Mouse (Mus musculus) MEL-GATA-1-ER (cell line): ENCODE results near the gene Oaf.

ENCODE experiments used
- DNase-seq: peaks from one replicate; pipeline ENCODE4 v3.0.0-alpha.2; 2012; ENCODE audit warnings: low read depth; ENCODE audit errors: extremely low read depth

The Oaf gene

GRCm38 (mm10) chr9:43245801-43246570, 6.3 kb upstream of the Oaf start:
- DNase-seq: no peak

DNA sequence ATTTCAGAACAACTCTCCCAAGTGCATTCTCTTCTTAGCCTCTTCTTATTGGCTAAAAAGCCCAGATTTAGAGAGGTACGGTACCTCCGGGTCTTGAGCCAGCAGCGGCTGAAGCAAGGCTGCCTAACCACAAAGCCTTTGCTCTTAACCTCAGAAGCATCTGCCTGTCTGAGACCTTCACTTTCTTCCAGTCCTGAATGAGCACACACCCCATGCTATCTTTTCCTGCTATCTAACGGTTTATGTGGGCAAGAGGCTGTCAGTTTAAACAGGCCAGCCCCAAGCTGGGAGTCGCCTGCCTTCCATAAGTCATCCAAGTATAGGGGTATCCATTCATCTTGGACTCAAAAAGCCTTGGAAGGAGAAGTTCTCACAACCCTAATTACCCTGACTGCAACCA, 2.7 kb upstream of the Oaf start:
- DNase-seq: no peak

DNA sequence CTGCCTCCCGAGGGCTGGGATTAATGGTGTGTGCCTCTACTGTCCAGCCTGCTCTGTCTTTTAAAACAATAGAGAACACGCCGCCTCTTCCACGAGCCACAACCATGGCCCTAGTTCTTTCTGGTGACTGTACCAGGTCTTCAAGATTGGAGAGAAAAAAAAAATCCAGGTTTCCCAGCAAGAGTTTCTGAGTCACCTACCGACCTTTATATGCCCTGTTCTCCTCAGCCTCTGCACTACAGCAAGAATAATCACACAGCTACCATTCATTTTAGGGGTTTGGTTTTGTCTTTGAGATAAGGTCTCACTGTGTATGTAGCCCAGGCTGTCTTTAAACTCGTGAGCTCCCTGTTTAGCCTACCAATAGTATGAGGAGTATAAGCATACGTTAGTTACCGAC, 2.3 kb upstream of the Oaf start:
- no peak for DNase-seq

DNA sequence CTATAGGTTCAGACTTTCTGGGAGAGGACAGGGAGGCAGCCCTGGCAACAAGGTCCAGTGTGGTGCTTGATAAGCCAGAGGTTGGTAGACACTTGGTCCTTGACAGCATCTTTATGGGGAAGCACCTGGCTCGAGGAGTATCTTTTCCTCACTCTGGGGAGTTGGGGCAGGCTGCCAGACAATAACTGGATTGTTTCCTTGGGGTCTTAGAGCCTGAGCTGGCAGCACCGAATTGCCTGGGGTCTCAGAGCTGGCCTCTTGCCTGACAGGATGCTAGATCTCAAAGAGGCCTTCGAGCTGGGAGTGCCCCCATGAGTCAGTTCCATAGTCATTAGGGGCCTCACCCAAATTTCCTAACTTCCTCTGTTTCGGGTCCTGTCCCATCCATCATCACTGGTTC, 1.6 kb upstream of the Oaf start:
- no peak for DNase-seq

DNA sequence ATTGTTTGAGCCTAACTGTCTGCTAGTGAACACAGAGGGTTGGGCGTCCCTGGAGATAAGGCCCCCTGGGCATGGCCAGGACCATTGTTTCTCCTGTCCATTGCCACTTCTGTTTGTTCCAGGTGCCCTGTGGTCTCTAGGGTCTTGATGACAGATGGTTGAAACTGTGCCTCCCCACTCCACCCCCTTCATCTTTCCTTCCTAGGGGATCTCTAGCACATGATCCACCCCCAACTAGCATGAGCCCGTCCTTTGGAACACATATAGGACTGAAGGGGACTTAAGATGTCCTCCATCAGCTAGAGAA, 836 bp upstream of the Oaf start:
- no peak for DNase-seq

- no peak for DNase-seq
Observed at GRCm38 (mm10) chr9:43238631-43239545, 823 bp downstream of the Oaf start.

GRCm38 (mm10) chr9:43238167-43238566, 1.5 kb downstream of the Oaf start:
- DNase-seq: no peak

- no peak for DNase-seq
Observed at GRCm38 (mm10) chr9:43237111-43237775, 2.5 kb downstream of the Oaf start.

GRCm38 (mm10) chr9:43236576-43236975, 3.1 kb downstream of the Oaf start:
- DNase-seq: no peak

DNA sequence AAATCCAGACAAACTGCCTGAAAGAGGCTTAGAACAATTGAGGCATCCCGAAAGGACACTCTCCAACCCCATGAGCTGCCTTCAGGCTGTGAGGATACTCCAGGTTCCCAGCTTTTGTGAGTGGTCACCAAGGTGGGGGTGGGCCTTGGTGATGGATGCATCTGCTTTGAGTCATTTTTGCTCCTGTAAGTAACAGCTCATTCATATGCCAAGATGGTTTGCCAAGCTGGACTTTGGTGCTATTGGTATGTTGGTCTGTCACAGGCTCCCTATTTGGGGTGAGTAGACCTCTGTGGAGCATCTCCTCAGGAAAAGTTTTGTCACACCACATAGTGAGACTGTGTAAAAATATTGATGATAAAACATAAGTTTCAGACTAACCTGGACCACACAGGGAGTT, 3.6 kb downstream of the Oaf start:
- DNase-seq: no peak

DNA sequence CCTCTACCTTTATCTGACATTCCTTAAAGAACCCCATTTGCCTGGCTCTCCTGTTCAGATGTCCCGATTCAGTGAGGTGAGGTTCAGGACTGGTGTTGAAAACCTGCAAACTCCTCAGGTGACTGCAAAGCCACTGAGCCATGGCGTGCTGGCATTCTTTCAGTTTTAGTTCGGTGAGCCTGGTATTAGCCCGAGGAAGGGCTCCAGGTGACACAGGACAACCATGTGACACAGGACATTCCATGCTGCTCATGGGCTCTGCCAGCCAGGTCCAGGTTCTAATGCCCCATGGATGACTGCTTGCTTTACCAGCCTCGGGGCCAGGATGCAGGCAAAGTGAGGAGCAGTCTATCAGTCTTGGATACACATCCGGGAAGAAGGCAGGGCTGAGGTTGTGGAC, 4.4 kb downstream of the Oaf start:
- DNase-seq: no peak

- peak; percentile 97 for DNase-seq
Observed at GRCm38 (mm10) chr9:43234496-43234895, 5.2 kb downstream of the Oaf start.

DNA sequence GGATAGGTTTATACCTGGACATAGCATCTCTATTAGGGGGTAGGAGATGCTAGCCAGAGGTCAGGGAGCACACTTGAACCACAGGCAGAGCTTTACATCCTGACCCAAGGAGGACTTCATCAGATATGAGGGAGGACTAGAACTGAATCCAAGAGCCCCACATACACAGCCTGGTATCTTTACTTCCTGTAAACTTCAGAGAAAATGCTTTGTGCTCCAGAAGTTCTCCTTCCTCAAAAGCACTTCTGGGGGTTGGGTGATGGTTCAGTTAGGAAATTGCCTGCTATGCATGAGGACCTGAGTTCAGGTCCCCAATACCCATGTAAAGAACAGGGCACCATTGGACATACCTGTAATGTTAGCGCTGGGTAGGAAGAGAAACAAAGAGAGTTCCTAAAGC, 6.2 kb downstream of the Oaf start:
- peak; percentile 74 for DNase-seq

DNA sequence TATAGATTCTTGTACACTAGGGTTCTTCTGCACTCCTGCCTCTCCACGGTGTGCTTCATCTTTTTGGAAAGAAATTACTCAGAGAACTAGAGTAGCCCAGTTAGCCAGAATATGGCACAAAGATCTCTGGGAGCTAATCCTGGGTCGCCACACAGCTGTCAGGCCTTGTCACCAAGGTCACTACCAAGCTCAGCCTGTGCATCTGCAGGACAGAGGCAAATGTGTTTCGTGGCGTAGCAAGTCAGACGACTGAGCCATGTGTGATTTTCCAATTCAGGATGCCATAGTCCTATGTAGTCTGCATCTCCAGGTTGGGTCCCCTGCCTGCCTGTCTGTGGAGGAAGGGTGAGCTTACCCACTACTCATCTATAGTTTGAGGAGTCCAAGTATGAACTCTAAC, 6.7 kb downstream of the Oaf start:
- DNase-seq: no peak

- DNase-seq: no peak
Observed at GRCm38 (mm10) chr9:43232286-43232685, 7.4 kb downstream of the Oaf start.

DNA sequence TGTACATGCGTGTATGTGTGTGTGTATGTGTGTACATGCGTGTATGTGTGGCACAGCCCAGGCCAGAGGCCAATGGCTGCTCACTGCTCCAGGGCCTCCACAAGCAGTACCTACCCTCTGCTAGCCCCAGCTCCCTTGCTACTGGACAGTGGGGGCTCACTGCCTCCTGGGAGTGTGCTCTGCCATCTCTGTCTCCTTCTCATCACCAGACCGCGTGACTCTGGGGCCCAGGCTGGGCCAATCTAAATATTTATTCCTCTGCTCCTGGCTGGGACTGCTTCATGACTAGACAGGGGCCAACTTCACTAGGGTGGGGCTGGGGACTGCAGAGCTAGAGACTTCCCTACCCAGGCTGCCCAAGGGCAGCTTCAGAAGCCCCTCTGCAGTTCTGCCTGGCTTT, 7.9 kb downstream of the Oaf start:
- DNase-seq: no peak

GRCm38 (mm10) chr9:43230886-43231285, 8.8 kb downstream of the Oaf start:
- no peak for DNase-seq

- no peak for DNase-seq
Observed at GRCm38 (mm10) chr9:43229962-43230361, 9.7 kb downstream of the Oaf start.

- DNase-seq: no peak
Observed at GRCm38 (mm10) chr9:43229398-43229895, 10.3 kb downstream of the Oaf start.

GRCm38 (mm10) chr9:43228745-43229144, 11.0 kb downstream of the Oaf start:
- DNase-seq: no peak

GRCm38 (mm10) chr9:43227626-43228025, 12.1 kb downstream of the Oaf start:
- DNase-seq: no peak

- no peak for DNase-seq
Observed at GRCm38 (mm10) chr9:43226573-43227160, 13.0 kb downstream of the Oaf start.
